In the genomic region with DNA sequence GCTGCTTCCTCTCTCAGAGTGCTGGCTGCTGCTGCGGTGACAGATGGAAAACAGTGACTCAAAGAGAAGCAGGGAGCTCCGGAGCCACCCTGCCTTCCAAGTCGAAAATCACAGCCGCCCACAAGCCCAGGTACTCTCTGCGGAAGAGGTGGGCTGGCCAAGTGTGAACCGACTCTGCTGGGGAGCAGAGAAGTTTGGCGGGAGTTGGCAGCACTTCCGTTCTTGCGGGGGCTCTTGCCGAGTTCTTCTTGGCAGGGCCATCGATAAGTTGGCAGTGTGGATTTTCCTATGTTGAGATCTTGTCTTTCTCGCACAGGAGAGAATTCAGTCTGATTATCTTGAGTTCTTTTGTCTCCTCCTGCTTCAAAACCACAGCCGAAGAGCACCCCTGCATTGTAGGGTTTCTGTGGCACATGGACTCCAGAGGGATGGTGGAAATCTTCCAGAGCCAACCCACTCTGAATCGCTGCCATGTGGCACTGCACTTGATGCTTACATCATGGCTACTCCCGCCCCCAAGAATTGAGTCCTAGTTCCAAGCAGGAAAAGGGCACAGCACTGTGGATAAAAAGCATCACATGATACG, we compare ENCODE assay signal across 13 mouse cellular contexts. TPM values are rescaled to one million over a fixed set of nuclear protein-coding genes. Genes with fewer than 3 reads are reported as not detected.
DNase-seq lines count a peak whose midpoint lies in the region; ATAC-seq and TF ChIP-seq lines count a peak whose summit lies in the region.
"Had no signal": no experiment of that assay in that cellular context is flagged by ENCODE, and none has a peak within 500 bp of the region (broad histone marks: within the 10 kb centered on the region; RNA-seq: fewer than 3 reads in every experiment).

No protein-coding gene starts in this region.

- TF ChIP-seq EP300 in stomach, postnatal 0 days (optimal IDR thresholded peaks at IDR 0.05) = no peak

- H3K27ac ChIP-seq in embryonic facial prominence, embryonic 10.5 days (replicated peaks) = no peak overlapping the region
- H3K27ac ChIP-seq in stomach, postnatal 0 days (replicated peaks) = no peak overlapping the region
- H3K27ac ChIP-seq: embryonic facial prominence, embryonic 15.5 days; limb, embryonic 10.5 days had no signal

- H3K27me3 ChIP-seq in embryonic facial prominence, embryonic 10.5 days (replicated peaks; ENCODE audit: low read depth, poor library complexity, severe bottlenecking) = no peaks in the 10 kb centered on the region
- H3K27me3 ChIP-seq in stomach, postnatal 0 days (ENCODE audit: control insufficient read depth, insufficient read depth, low read length) = no peaks in the 10 kb centered on the region
- H3K27me3 ChIP-seq: embryonic facial prominence, embryonic 15.5 days had no signal

- WGBS in embryonic facial prominence, embryonic 10.5 days = 88% methylated on average over 16 of the region's 16 CpGs
- 74% methylated on average over 16 of the region's 16 CpGs for WGBS in stomach, postnatal 0 days

- intact Hi-C loops in left cerebral cortex, postnatal 4 days (cut with DNase I) = no loop called here

- no peak for TF ChIP-seq CTCF in brain, embryonic 14.5 days (IDR thresholded peaks at IDR 0.05; ENCODE audit: borderline replicate concordance, extremely low read depth, insufficient read depth, insufficient read length)
- no peak for TF ChIP-seq CTCF in stomach, postnatal 0 days (IDR thresholded peaks at IDR 0.05; ENCODE audit: low read depth)

- peaks cover 11% of the 10 kb centered on the region for H3K4me1 ChIP-seq in embryonic facial prominence, embryonic 10.5 days
- no peaks in the 10 kb centered on the region for H3K4me1 ChIP-seq in stomach, postnatal 0 days (replicated peaks; ENCODE audit: control insufficient read depth, insufficient read depth)
- H3K4me1 ChIP-seq: embryonic facial prominence, embryonic 15.5 days had no signal

- H3K36me3 ChIP-seq in embryonic facial prominence, embryonic 10.5 days (replicated peaks) = no peaks in the 10 kb centered on the region
- H3K36me3 ChIP-seq in stomach, postnatal 0 days (ENCODE audit: control insufficient read depth, insufficient read depth, low read length) = no peaks in the 10 kb centered on the region
- H3K36me3 ChIP-seq: embryonic facial prominence, embryonic 15.5 days; limb, embryonic 10.5 days had no signal

- no peak overlapping the region for H3K4me3 ChIP-seq in embryonic facial prominence, embryonic 10.5 days
- no peak overlapping the region for H3K4me3 ChIP-seq in stomach, postnatal 0 days (ENCODE audit: low read depth, low read length)
- H3K4me3 ChIP-seq: embryonic facial prominence, embryonic 15.5 days; limb, embryonic 10.5 days; myocyte had no signal

- ATAC-seq in stomach, postnatal 0 days (ENCODE audit: low FRiP score, low TSS enrichment) = no peak
- ATAC-seq: inflammation-experienced regulatory T-cells, adult 6 months; lung, postnatal 0 days had no signal

- H3K4me2 ChIP-seq in stomach, postnatal 0 days (replicated peaks; ENCODE audit: low read depth) = no peak overlapping the region
- H3K4me2 ChIP-seq: embryonic facial prominence, embryonic 15.5 days had no signal

- DNase-seq in brain, embryonic 14.5 days (ENCODE audit: low read depth) = peak; percentile 70
- peak; percentile 93 for DNase-seq in cerebellum, postnatal 10 days
- peak; percentile 86 to 88 for DNase-seq in layer of hippocampus, adult 8-10 months (ENCODE audit: low spot score in 2 of 2)
- peak; percentile 83 for DNase-seq in left cerebral cortex, postnatal 4 days
- DNase-seq in adrenal gland, postnatal 14 days = no peak
- no peak for DNase-seq in embryonic facial prominence, embryonic 10.5 days (ENCODE audit: low spot score)
- DNase-seq in spleen, adult 18-20 months = no peak
- DNase-seq in stomach, postnatal 0 days (ENCODE audit: low spot score) = no peak

- TF ChIP-seq POLR2A in brain, embryonic 14.5 days (IDR thresholded peaks at IDR 0.05; ENCODE audit: borderline replicate concordance, extremely low read depth, insufficient read depth, insufficient read length, poor library complexity, severe bottlenecking) = no peak

- no peak overlapping the region for H3K9ac ChIP-seq in stomach, postnatal 0 days (ENCODE audit: low read length)
- H3K9ac ChIP-seq: embryonic facial prominence, embryonic 15.5 days had no signal

- H3K9me3 ChIP-seq in embryonic facial prominence, embryonic 10.5 days = no peaks in the 10 kb centered on the region
- H3K9me3 ChIP-seq in stomach, postnatal 0 days (ENCODE audit: control insufficient read depth, low read length) = no peaks in the 10 kb centered on the region
- H3K9me3 ChIP-seq: embryonic facial prominence, embryonic 15.5 days; limb, embryonic 10.5 days had no signal

RNA-seq across cellular contexts. Expression of gene Galnt9, which starts 18.7 kb away (rescaled TPM):
- polyA plus RNA-seq in brain, embryonic 14.5 days (2012; rRNA removed) = 24.5 and 33.1 TPM in 2 replicates
- 100 to 1,000 TPM in 2 of 4 experiments, 10 to 100 TPM in 2; 81.9 to 122 (median 97.8) TPM for total RNA-seq in layer of hippocampus, adult 8-10 months (2022)
- 10 to 100 TPM; 31.7 to 33.7 TPM for total RNA-seq in left cerebral cortex, postnatal 4 days (2021)
- total RNA-seq in adrenal gland, postnatal 14 days (2021) = 0.30 TPM in 1 of 2 replicates, not detected in the other
- 1.5 and 2.1 TPM in 2 replicates for polyA plus RNA-seq in embryonic facial prominence, embryonic 10.5 days (2016; fragmentation: Nextera tagmentation; extraction: Ambion mirVana)
- polyA plus RNA-seq in stomach, postnatal 0 days (2015; fragmentation: Nextera tagmentation; extraction: Ambion mirVana) = 0.18 and 0.29 TPM in 2 replicates
- polyA plus RNA-seq: limb, embryonic 10.5 days had no signal

Comparison
In these comparisons a context has a peak if more than half of its experiments do, and no peak if none do; other contexts are left out.
1. DNase-seq: peak in brain, embryonic 14.5 days (single experiment), cerebellum, postnatal 10 days (2 of 2), layer of hippocampus, adult 8-10 months (2 of 2) and left cerebral cortex, postnatal 4 days (single experiment); none in adrenal gland, postnatal 14 days (single experiment), embryonic facial prominence, embryonic 10.5 days (single experiment), spleen, adult 18-20 months (0 of 2) and stomach, postnatal 0 days (single experiment).
2. RNA of gene Galnt9, which starts 18.7 kb away (total RNA-seq): 81.9 to 122 TPM in layer of hippocampus, adult 8-10 months and 31.7 to 33.7 TPM in left cerebral cortex, postnatal 4 days; 0.30 TPM in adrenal gland, postnatal 14 days; every median in the first group is over 10 times any median in the second.